Mouse (Mus musculus) midbrain, embryonic 16.5 days (tissue): ENCODE data around the gene Prkce. TPM values are rescaled to one million over a fixed set of nuclear protein-coding genes. Genes with fewer than 3 reads are reported as not detected.

Experiments
- ATAC-seq: fragments of 200-750 bp; cut with Nextera tagmentation; 2 replicates; pipeline ENCODE4 v1.8.0; 2017; ENCODE audit warnings: moderate TSS enrichment
- H3K27ac ChIP-seq: fragments of 300-500 bp; sonication (generic); 2 replicates; pipeline ENCODE4 v1.5.1; 2014; ENCODE audit warnings: mild to moderate bottlenecking, low read length, mixed read lengths
- H3K27me3 ChIP-seq: fragments of 300-500 bp; sonication (generic); 2 replicates; pipeline ENCODE4 v1.6.1; 2014; ENCODE audit warnings: low read depth, low read length, mixed read lengths; ENCODE audit not compliant: control insufficient read depth, insufficient read depth
- H3K36me3 ChIP-seq: fragments of 300-500 bp; sonication (generic); 2 replicates; pipeline ENCODE4 v1.6.1; 2014; ENCODE audit warnings: mild to moderate bottlenecking, low read length, moderate library complexity, mixed read lengths; ENCODE audit not compliant: control insufficient read depth, insufficient read depth
- H3K4me1 ChIP-seq: fragments of 300-500 bp; sonication (generic); 2 replicates; pipeline ENCODE4 v1.6.1; 2014; ENCODE audit warnings: mild to moderate bottlenecking, low read length, mixed read lengths; ENCODE audit not compliant: control insufficient read depth, insufficient read depth
- H3K4me2 ChIP-seq: fragments of 300-500 bp; sonication (generic); 2 replicates; pipeline ENCODE4 v1.6.1; 2014; ENCODE audit warnings: mild to moderate bottlenecking, low read length, mixed read lengths
- H3K4me3 ChIP-seq: fragments of 300-500 bp; sonication (generic); 2 replicates; pipeline ENCODE4 v1.5.1; 2014; ENCODE audit warnings: low read depth, mild to moderate bottlenecking, low read length, moderate library complexity, mixed read lengths
- H3K9ac ChIP-seq: fragments of 300-500 bp; sonication (generic); 2 replicates; pipeline ENCODE4 v1.6.1; 2014; ENCODE audit warnings: low read depth, low read length, mixed read lengths
- H3K9me3 ChIP-seq: fragments of 300-500 bp; sonication (generic); replicated peaks from 2 replicates; pipeline ENCODE4 v1.6.1; 2014; ENCODE audit warnings: mild to moderate bottlenecking, low read length, mixed read lengths; ENCODE audit not compliant: control insufficient read depth, poor library complexity, severe bottlenecking
- WGBS: fragments of 180-500 bp; shearing (Covaris S2); extraction: QIAGEN DNeasy Blood & Tissue Kit; methylation state at CpG from one replicate; pipeline ENCODE4 v1.1.7; 2014; 5-methylcytosine and 5-hydroxymethylcytosine counted together
- polyA plus RNA-seq: library from polyadenylated mRNA; unstranded; fragments of >200 nt; fragmentation: Nextera tagmentation; extraction: Ambion mirVana; gene quantifications from 2 replicates; pipeline ENCODE4 v1.2.1, GENCODE M21; 2015

The Prkce gene
- polyA plus RNA-seq, 1 experiment from 2014 or later = 41.5 TPM

DNA sequence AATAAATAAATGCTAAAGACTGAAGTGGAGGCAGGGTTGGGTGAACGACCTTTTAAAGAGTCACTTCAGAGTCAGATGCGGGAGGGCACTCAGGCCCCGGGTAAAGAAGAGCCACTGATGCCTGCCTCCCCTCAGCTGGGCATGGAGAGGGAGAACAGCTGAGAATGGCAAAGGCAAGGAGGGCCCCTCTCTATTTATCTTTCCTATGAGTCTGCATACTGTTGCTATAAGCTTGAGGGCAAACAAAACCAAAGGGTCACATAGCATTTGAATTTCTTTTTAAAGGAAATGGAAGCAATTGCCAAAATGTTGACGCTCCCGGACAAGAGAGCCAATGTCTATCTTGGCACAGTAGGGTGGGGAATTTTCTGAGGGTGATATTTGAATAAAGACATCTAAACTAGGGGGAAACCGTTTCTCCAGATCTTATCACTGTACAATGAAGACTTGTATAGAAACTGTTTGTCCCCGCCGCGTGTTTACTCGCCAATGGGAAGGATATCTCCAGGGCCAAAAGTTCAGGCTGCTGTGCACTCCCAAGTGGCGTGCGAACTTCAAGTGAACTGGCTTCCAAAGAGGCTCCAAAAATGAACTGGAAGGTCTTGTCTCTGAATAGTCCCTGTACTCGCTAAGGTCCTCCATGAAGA is 347.5 kb downstream of the Prkce start:
- no peak for ATAC-seq
- H3K27me3 ChIP-seq = no peaks in the 10 kb centered on the region
- no peaks in the 10 kb centered on the region for H3K4me1 ChIP-seq
- H3K4me2 ChIP-seq = no peak overlapping the region
- H3K9me3 ChIP-seq = no peaks in the 10 kb centered on the region
- H3K9ac ChIP-seq = no peak overlapping the region
- no peak overlapping the region for H3K4me3 ChIP-seq
- 85% methylated on average over 13 of the region's 13 CpGs for WGBS
- no peaks in the 10 kb centered on the region for H3K36me3 ChIP-seq
- H3K27ac ChIP-seq = no peak overlapping the region

DNA sequence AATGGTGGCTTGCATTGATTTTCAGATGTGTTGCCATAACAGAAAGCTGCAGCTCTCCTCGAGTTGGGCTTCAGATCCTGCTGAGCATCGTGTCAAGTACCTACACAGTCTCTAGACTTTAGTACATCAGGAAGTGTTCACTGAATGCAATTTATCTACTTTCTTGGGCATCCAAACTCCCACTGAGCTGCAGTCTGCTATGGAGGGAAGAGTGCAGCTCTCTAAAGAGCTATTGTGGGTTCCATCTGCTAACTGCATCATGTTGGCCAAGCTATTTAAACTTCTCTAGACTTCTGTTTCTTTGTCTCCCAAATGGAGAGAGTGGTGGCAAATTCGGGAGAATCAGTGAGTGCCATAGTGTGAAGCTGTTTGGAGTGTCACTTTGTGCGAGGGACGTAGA is 349.0 kb downstream of the Prkce start:
- no peak for ATAC-seq
- 80% methylated on average over 5 of the region's 5 CpGs for WGBS

DNA sequence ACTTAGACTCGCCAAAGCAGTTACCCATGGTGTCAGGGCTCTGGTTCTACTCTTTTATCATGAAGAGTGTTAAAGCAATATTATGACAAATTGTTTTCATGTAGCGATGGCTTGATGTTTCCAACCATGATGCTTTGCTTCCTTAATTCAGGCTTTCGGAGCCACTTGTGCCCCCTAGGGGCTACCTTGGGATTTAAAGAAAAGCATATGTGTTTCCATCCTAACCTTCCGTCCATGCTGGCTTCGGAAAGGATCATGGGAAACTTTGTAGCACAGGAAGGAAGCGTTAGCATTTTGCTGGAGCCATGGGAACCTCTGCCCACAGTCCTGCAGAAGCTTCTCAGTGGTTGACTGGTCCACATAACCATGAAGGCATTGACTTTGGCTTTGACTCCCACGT is 351.0 kb downstream of the Prkce start:
- no peaks in the 10 kb centered on the region for H3K36me3 ChIP-seq
- H3K9me3 ChIP-seq = no peaks in the 10 kb centered on the region
- no peak overlapping the region for H3K9ac ChIP-seq
- no peaks in the 10 kb centered on the region for H3K27me3 ChIP-seq
- H3K27ac ChIP-seq = no peak overlapping the region
- no peak overlapping the region for H3K4me2 ChIP-seq
- ATAC-seq = no peak
- no peak overlapping the region for H3K4me3 ChIP-seq
- 90% methylated on average over 7 of the region's 7 CpGs for WGBS
- H3K4me1 ChIP-seq = no peaks in the 10 kb centered on the region

More for the DNA sequence above, 349.0 kb downstream of the Prkce start:
- Histone ChIP-seq H3K4me2 (no peak overlapping the region), H3K4me3 (no peak overlapping the region), H3K4me1 (no peaks in the 10 kb centered on the region), H3K9me3 (no peaks in the 10 kb centered on the region), H3K36me3 (no peaks in the 10 kb centered on the region), H3K9ac (no peak overlapping the region), H3K27ac (no peak overlapping the region), H3K27me3 (no peaks in the 10 kb centered on the region)

- 88% methylated on average over 11 of the region's 11 CpGs for WGBS
- Histone ChIP-seq H3K9me3 (no peaks in the 10 kb centered on the region), H3K4me1 (no peaks in the 10 kb centered on the region), H3K27ac (no peak overlapping the region), H3K4me2 (no peak overlapping the region), H3K4me3 (no peak overlapping the region), H3K27me3 (no peaks in the 10 kb centered on the region), H3K9ac (no peak overlapping the region), H3K36me3 (no peaks in the 10 kb centered on the region)
- no peak for ATAC-seq
Measured at GRCm38 (mm10) chr17:86521252-86521651, 353.7 kb downstream of the Prkce start.

DNA sequence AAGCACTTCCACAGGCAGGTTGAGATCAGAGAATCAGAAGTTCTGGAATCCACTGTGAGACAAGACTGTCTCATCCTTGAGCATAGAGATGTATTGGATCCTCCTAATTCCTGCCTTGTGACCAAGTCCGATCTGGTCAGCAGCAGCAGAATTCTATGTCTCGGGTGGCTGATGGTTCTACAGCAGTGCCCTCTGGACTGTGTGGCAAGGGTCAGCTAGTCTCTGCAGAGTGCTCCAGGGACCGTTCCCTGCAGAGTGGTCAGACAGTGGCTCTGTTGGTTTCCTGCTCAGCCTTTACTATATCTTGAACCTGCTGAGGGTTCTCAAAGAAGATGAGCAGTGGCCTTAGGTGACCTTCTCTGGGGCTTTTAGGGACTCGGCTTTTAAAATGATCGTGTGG is 355.1 kb downstream of the Prkce start:
- Histone ChIP-seq H3K9ac (no peak overlapping the region), H3K4me1 (no peaks in the 10 kb centered on the region), H3K4me2 (no peak overlapping the region), H3K4me3 (no peak overlapping the region), H3K27me3 (no peaks in the 10 kb centered on the region), H3K27ac (no peak overlapping the region), H3K9me3 (no peaks in the 10 kb centered on the region), H3K36me3 (no peaks in the 10 kb centered on the region)
- 97% methylated on average over 5 of the region's 5 CpGs for WGBS
- no peak for ATAC-seq

- H3K4me3 ChIP-seq = no peak overlapping the region
- no peaks in the 10 kb centered on the region for H3K27me3 ChIP-seq
- no peak for ATAC-seq
- no peak overlapping the region for H3K9ac ChIP-seq
- no peaks in the 10 kb centered on the region for H3K36me3 ChIP-seq
- H3K4me2 ChIP-seq = no peak overlapping the region
- 77% methylated on average over 3 of the region's 3 CpGs for WGBS
- H3K4me1 ChIP-seq = no peaks in the 10 kb centered on the region
- H3K27ac ChIP-seq = no peak overlapping the region
- no peaks in the 10 kb centered on the region for H3K9me3 ChIP-seq
Measured at GRCm38 (mm10) chr17:86523374-86523773, 355.8 kb downstream of the Prkce start.

DNA sequence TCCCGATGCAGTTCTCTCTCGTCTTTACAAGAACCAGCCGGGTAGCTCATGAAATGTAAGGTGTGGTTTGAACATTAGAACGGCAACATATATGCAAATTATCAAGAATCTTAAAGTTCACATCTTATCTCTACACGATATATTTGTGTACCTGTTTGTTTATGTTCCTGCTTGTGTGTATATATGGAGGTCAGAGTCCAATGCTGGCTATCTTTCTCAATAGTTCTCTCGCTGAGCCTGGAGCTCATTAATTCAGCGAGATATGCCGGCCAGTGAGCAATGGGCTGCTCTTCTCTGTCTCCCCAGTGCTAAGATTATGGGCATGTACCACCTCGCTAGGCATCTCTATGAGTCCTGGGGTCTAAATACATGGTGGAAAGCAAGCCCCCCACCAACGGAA is 356.3 kb downstream of the Prkce start:
- 93% methylated on average over 10 of the region's 10 CpGs for WGBS
- H3K4me3 ChIP-seq = no peak overlapping the region
- ATAC-seq = no peak
- no peaks in the 10 kb centered on the region for H3K4me1 ChIP-seq
- H3K36me3 ChIP-seq = no peaks in the 10 kb centered on the region
- H3K9ac ChIP-seq = no peak overlapping the region
- H3K27me3 ChIP-seq = no peaks in the 10 kb centered on the region
- no peaks in the 10 kb centered on the region for H3K9me3 ChIP-seq
- no peak overlapping the region for H3K4me2 ChIP-seq
- no peak overlapping the region for H3K27ac ChIP-seq

DNA sequence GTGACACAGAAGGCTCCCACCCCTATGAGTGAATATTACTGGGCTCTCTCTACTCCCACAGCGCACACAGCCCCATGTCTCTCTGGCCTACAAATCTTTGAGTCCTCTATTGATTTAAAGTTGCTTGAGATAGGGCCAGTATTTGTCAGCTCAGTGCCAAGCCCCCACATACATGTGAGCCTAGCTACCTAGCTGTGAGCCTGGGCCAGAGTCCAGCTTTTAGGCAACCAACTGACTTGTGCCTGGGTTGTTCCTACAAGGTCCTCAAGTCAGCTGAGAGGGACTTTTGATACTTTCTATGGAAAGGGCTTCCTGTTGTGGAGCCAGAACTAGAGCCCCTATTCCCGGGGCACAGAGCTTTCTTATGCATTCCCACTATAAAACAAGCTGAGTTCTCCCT is 357.5 kb downstream of the Prkce start:
- no peak for ATAC-seq
- no peaks in the 10 kb centered on the region for H3K9me3 ChIP-seq
- WGBS = 95% methylated on average over 2 of the region's 2 CpGs

GRCm38 (mm10) chr17:86526016-86526415 is 358.4 kb downstream of the Prkce start:
- no peaks in the 10 kb centered on the region for H3K36me3 ChIP-seq
- no peak overlapping the region for H3K9ac ChIP-seq
- WGBS = 86% methylated on average over 7 of the region's 7 CpGs
- H3K27ac ChIP-seq = no peak overlapping the region
- no peak for ATAC-seq
- H3K27me3 ChIP-seq = no peaks in the 10 kb centered on the region
- no peak overlapping the region for H3K4me2 ChIP-seq
- no peaks in the 10 kb centered on the region for H3K9me3 ChIP-seq
- H3K4me1 ChIP-seq = no peaks in the 10 kb centered on the region
- H3K4me3 ChIP-seq = no peak overlapping the region

More for the DNA sequence above, 357.5 kb downstream of the Prkce start:
- Histone ChIP-seq H3K4me1 (no peaks in the 10 kb centered on the region), H3K4me3 (no peak overlapping the region), H3K27me3 (no peaks in the 10 kb centered on the region), H3K27ac (no peak overlapping the region), H3K4me2 (no peak overlapping the region), H3K36me3 (no peaks in the 10 kb centered on the region), H3K9ac (no peak overlapping the region)
